Mouse (Mus musculus) spleen, adult 10 weeks (tissue): ENCODE measurements around the gene Depp1. TPM values are rescaled to one million over a fixed set of nuclear protein-coding genes. Genes with fewer than 3 reads are reported as not detected.

Experiments used
- polyA plus RNA-seq: library from polyadenylated mRNA; stranded (reverse); fragments of 350-450 nt; fragmentation: Illumina TruSeq; extraction: RNeasy Lipid Tissue Mini Kit (QIAGEN cat#74804); gene quantifications from one replicate; pipeline ENCODE4 v1.2.3, GENCODE M21; 2015; ENCODE audit warnings: low replicate concordance; ENCODE audit not compliant: insufficient read depth

Depp1 gene
- polyA plus RNA-seq: 2.1 TPM

DNA sequence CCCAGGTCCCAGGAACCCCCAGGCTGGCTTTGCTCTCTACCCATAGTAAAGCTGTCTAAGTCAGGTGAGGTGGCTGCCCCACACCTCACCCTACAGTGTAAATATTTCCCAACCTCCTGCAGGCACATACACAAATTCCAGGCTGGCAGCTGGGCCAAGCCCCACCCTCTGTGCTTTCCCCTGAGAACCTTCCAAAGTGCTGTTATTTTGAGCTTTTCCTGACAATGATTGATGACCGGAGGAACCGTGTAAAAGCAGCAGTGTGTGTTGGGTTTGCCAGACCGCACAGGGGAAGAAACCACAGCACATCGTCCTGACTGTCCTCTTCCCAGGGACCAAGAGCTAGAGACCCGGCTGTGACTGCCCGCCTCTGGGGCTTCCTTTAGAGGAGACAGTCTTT lies at the start of gene Depp1:
Gene Depp1, plus strand, starts transcription at position 204 of the 400 bp plus-strand sequence.

DNA sequence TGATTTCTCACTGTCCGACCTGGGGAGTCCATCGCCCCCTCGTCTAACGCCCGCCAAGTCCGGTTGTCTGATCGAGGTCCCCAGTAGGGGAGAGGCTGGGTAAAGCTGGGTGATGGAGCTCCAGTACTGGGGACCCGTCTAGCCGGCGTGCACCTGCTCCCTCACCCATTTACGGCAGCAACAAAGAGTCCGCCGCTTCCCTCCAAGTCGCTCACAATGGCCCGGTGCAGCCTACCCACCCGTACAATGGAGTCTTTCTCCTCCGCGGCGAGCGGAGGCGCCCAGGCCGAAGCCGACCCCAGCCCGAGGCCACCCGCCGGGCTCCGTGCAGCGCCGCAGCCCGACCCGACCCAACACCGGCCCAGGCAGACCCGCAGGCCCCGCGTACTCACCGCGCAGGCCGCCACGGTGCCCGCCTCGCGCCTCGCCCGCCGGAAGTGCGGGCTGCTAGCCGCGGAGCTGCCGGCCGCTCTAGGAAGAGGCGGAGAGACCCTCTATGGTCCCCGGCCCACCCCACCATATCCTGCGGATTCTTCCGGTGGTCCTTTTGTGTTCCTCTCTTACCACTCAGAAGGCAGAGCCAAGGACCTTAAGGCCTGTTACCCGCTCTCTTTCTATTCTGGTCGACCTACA lies 21.8 kb upstream of the Depp1 start, which contains the start of gene Zfp422:
Gene Zfp422, minus strand, starts transcription at position 461 of the 633 bp plus-strand sequence.

DNA sequence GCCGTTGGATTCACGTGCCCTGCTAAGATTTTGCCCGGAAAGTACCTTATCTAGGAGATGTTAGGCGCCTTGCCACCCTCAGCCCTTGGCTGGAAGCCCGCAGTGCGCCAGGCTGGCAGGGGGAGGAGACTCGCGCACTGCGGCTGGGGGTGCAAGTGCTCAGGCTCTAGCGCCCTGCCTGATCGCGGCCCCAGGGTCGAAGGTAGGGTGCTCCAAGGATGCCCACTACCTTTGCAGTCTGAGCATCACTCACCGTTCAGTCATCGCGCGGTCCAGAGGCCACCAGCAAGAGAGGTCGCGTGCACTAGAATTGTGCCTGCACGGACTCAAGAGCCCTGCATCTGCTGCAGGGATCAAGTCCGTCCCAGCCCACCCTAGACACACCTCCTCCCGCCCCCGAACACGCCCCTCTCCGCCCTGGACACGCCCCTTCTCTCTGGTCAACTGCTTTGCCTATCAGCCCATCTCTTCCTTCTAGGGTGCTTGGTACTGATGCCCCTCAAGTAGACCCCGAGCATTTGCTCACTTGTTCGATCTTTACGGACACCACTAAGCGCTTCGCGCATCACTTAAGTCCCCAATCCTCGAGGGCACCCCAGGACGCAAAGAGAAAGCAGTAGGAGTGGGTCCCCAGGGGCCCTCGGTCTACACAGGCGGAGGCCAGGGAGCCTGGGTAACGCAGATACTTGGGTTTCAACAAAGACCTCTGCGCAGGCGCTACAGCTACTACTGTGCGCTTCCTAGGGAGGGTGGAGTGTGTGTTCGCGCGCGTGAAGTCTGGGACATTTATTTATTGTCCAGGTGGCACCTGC lies 23.3 kb downstream of the Depp1 start, which contains the start of gene Rassf4:
Gene Rassf4, minus strand, starts transcription at position 482 of the 812 bp plus-strand sequence.

Other genes starting within 250 kb of the Depp1 start
- gene Alox5, start 189.4 kb upstream of the Depp1 start, polyA plus RNA-seq: 2.6 TPM
- not detected for gene Olfr211, start 161.5 kb upstream of the Depp1 start, polyA plus RNA-seq
- gene Olfr212, start 144.1 kb upstream of the Depp1 start, polyA plus RNA-seq: not detected
- not detected for gene Olfr213, start 112.2 kb upstream of the Depp1 start, polyA plus RNA-seq
- not detected for gene Gm5580, start 99.5 kb upstream of the Depp1 start, polyA plus RNA-seq
- gene Olfr214, start 96.4 kb upstream of the Depp1 start, polyA plus RNA-seq: not detected
- not detected for gene Olfr215, start 66.4 kb upstream of the Depp1 start, polyA plus RNA-seq
- 43.1 TPM for gene Zfp422, start 21.6 kb upstream of the Depp1 start, polyA plus RNA-seq
- 55.4 TPM for gene Rassf4, start 23.3 kb downstream of the Depp1 start, polyA plus RNA-seq
- gene Tmem72, start 66.3 kb downstream of the Depp1 start, polyA plus RNA-seq: 0.06 TPM